Mouse (Mus musculus): ENCODE data around the gene Greb1. TPM values are rescaled to one million over a fixed set of nuclear protein-coding genes. Genes with fewer than 3 reads are reported as not detected.

Gene Greb1
- polyA plus RNA-seq, 2 experiments, result 0.41 to 1.1 TPM

DNA sequence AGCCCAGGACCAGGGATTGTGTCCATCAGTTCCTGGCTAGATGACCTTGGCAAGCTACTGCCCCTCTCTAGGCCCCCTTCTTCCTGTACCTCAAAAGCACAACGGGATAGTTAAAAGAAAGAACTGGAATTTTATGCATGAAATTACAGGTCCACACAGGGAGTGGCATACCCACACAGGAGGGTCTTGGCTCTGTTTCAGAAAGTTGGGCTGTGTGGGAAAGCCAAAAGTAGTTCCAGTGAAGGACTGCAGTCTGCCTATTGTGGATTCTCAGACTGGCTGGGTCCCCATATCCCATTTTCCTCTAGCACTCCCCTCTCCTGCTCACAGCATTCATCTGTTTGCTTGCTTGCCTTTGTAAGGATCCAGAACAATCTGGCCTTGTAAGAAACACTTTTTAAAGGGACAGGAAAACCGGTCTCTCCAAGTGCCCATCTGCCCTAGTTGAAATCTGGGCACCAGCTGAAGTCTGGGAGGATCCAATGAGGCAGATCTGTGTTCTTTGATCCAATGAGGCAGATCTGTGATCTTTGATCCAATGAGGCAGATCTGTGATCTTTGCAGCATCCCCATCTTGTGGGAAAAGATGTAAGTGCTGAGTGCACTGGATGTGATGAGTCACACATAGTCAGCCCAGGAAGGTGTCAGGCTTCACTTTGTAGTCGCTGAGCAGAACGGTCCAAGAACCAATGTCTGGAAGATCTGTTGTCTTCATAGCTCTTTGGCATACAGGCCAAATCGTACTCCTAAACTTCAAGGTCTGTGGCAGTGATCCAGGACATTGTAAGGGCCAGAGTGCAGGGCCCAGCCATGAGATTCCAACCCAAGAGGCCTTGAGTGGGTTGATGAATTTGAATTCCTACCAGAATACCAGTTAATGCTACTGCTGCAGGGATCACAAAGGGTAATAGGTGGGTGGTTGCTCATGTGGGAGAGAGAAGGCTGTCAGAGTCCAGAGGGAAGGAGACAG, 143.5 kb downstream of the Greb1 start:
- no peaks in the 10 kb centered on the region for H3K9me3 ChIP-seq (ENCODE audit: control insufficient read depth, low read length)
- no peaks in the 10 kb centered on the region for H3K36me3 ChIP-seq (replicated peaks; ENCODE audit: control insufficient read depth, insufficient read depth, low read depth)
- H3K27me3 ChIP-seq (ENCODE audit: control insufficient read depth, insufficient read depth, low read length), result peaks cover 2% of the 10 kb centered on the region
- TF ChIP-seq CTCF (IDR thresholded peaks at IDR 0.05; ENCODE audit: low read depth) (no peak), EP300 (IDR thresholded peaks at IDR 0.05; ENCODE audit: low read depth) (no peak)
- H3K27ac ChIP-seq, result no peak overlapping the region
- H3K4me1 ChIP-seq (replicated peaks; ENCODE audit: control insufficient read depth in 2 of 2, insufficient read depth in 2 of 2, low read length in 1 of 2), result no peaks in the 10 kb centered on the region
- H3K4me3 ChIP-seq (ENCODE audit: insufficient read depth in 1 of 2, low read depth in 2 of 2, low read length in 2 of 2), result no peak overlapping the region
- DNase-seq (ENCODE audit: low read depth in 3 of 3, low spot score in 3 of 3) (no peak), ATAC-seq (ENCODE audit: insufficient read depth) (no peak)
- no peak overlapping the region for H3K9ac ChIP-seq (replicated peaks)
- H3K4me2 ChIP-seq (ENCODE audit: low read depth), result no peak overlapping the region
- 46% methylated on average over 5 of the region's 5 CpGs for WGBS (ENCODE audit: insufficient replicate concordance)

- WGBS (ENCODE audit: insufficient replicate concordance), result 55% methylated on average over 4 of the region's 4 CpGs
- ATAC-seq (ENCODE audit: insufficient read depth), result no peak
- H3K9me3 ChIP-seq (ENCODE audit: control insufficient read depth, low read length), result no peaks in the 10 kb centered on the region
Observed at GRCm38 (mm10) chr12:16655604-16656003, 145.1 kb downstream of the Greb1 start.

GRCm38 (mm10) chr12:16653332-16654093, 147.2 kb downstream of the Greb1 start, which contains the start of gene Ntsr2:
Ntsr2 (plus strand) TSS chr12:16653382.
- no peaks in the 10 kb centered on the region for H3K36me3 ChIP-seq (replicated peaks; ENCODE audit: control insufficient read depth, insufficient read depth, low read depth)
- no peaks in the 10 kb centered on the region for H3K4me1 ChIP-seq (replicated peaks; ENCODE audit: control insufficient read depth in 2 of 2, insufficient read depth in 2 of 2, low read length in 1 of 2)
- 9% methylated on average over 58 of the region's 58 CpGs for WGBS (ENCODE audit: insufficient replicate concordance)
- no peaks in the 10 kb centered on the region for H3K9me3 ChIP-seq (ENCODE audit: control insufficient read depth, low read length)
- no peak within 1 kb of the TSS for H3K27ac ChIP-seq
- ATAC-seq (ENCODE audit: insufficient read depth) (no peak; the same call in 1 of the 2 replicates), DNase-seq (ENCODE audit: low read depth in 3 of 3, low spot score in 3 of 3) (no peak)
- no peak within 1 kb of the TSS for H3K4me2 ChIP-seq (ENCODE audit: low read depth)
- no peak for TF ChIP-seq EP300 (IDR thresholded peaks at IDR 0.05; ENCODE audit: low read depth)
- TF ChIP-seq CTCF (IDR thresholded peaks at IDR 0.05; ENCODE audit: low read depth), result no peak
- no peak within 1 kb of the TSS for H3K9ac ChIP-seq (replicated peaks)
- peaks cover 2% of the 10 kb centered on the region for H3K27me3 ChIP-seq (ENCODE audit: control insufficient read depth, insufficient read depth, low read length)
- no peak within 1 kb of the TSS for H3K4me3 ChIP-seq (ENCODE audit: insufficient read depth in 1 of 2, low read depth in 2 of 2, low read length in 2 of 2)

More at GRCm38 (mm10) chr12:16655604-16656003, 145.1 kb downstream of the Greb1 start:
- Histone ChIP-seq H3K4me1 (replicated peaks; ENCODE audit: control insufficient read depth in 2 of 2, insufficient read depth in 2 of 2, low read length in 1 of 2) (no peaks in the 10 kb centered on the region), H3K36me3 (replicated peaks; ENCODE audit: control insufficient read depth, insufficient read depth, low read depth) (no peaks in the 10 kb centered on the region), H3K9ac (replicated peaks) (no peak overlapping the region), H3K4me3 (ENCODE audit: insufficient read depth in 1 of 2, low read depth in 2 of 2, low read length in 2 of 2) (no peak overlapping the region), H3K4me2 (ENCODE audit: low read depth) (no peak overlapping the region), H3K27ac (no peak overlapping the region), H3K27me3 (ENCODE audit: control insufficient read depth, insufficient read depth, low read length) (peaks cover 2% of the 10 kb centered on the region)
- TF ChIP-seq CTCF (IDR thresholded peaks at IDR 0.05; ENCODE audit: low read depth) (no peak), EP300 (IDR thresholded peaks at IDR 0.05; ENCODE audit: low read depth) (no peak)
- no peak for DNase-seq (ENCODE audit: low read depth in 3 of 3, low spot score in 3 of 3)

DNA sequence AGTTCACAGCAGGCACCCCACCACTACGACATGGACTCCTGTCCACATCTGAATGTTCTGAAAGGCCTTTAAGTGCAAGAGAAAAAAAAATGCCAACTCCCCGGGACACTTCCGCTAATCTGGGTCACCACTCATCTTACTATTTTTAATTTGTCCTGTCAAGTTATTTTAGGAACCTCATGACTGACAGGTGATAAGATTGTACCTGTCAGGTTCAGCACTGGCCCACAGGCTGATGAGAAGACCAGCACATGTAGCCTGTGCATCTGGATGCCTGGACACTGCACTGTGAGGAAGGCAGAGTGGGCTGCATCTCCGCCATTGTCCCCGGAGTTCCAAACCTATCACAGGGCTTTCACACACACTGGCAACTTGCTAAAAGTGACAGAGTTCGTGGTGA, 150.9 kb downstream of the Greb1 start:
- TF ChIP-seq EP300 (IDR thresholded peaks at IDR 0.05; ENCODE audit: low read depth), result no peak
- TF ChIP-seq CTCF (IDR thresholded peaks at IDR 0.05; ENCODE audit: low read depth), result no peak
- Histone ChIP-seq H3K9me3 (ENCODE audit: control insufficient read depth, low read length) (no peaks in the 10 kb centered on the region), H3K27ac (no peak overlapping the region), H3K36me3 (replicated peaks; ENCODE audit: control insufficient read depth, insufficient read depth, low read depth) (no peaks in the 10 kb centered on the region), H3K4me2 (ENCODE audit: low read depth) (no peak overlapping the region), H3K9ac (replicated peaks) (no peak overlapping the region), H3K27me3 (ENCODE audit: control insufficient read depth, insufficient read depth, low read length) (peaks cover 2% of the 10 kb centered on the region), H3K4me1 (replicated peaks; ENCODE audit: control insufficient read depth in 2 of 2, insufficient read depth in 2 of 2, low read length in 1 of 2) (no peaks in the 10 kb centered on the region), H3K4me3 (ENCODE audit: insufficient read depth in 1 of 2, low read depth in 2 of 2, low read length in 2 of 2) (no peak overlapping the region)
- no peak for DNase-seq (ENCODE audit: low read depth in 3 of 3, low spot score in 3 of 3)
- no peak for ATAC-seq (ENCODE audit: insufficient read depth)
- 58% methylated on average over 6 of the region's 6 CpGs for WGBS (ENCODE audit: insufficient replicate concordance)

GRCm38 (mm10) chr12:16648273-16648672, 152.4 kb downstream of the Greb1 start:
- DNase-seq (ENCODE audit: low read depth in 3 of 3, low spot score in 3 of 3), result no peak
- WGBS (ENCODE audit: insufficient replicate concordance), result 71% methylated on average over 6 of the region's 6 CpGs

More at GRCm38 (mm10) chr12:16648273-16648672, 152.4 kb downstream of the Greb1 start:
- H3K4me2 ChIP-seq (ENCODE audit: low read depth), result no peak overlapping the region
- no peaks in the 10 kb centered on the region for H3K4me1 ChIP-seq (replicated peaks; ENCODE audit: control insufficient read depth in 2 of 2, insufficient read depth in 2 of 2, low read length in 1 of 2)
- ATAC-seq (ENCODE audit: insufficient read depth), result no peak
- TF ChIP-seq EP300 (IDR thresholded peaks at IDR 0.05; ENCODE audit: low read depth) (no peak), CTCF (IDR thresholded peaks at IDR 0.05; ENCODE audit: low read depth) (no peak)
- no peaks in the 10 kb centered on the region for H3K9me3 ChIP-seq (ENCODE audit: control insufficient read depth, low read length)
- no peak overlapping the region for H3K27ac ChIP-seq
- H3K27me3 ChIP-seq (ENCODE audit: control insufficient read depth, insufficient read depth, low read length), result peaks cover 1% of the 10 kb centered on the region; the same call in 1 of the 2 replicates
- H3K9ac ChIP-seq (replicated peaks), result no peak overlapping the region
- H3K4me3 ChIP-seq (ENCODE audit: insufficient read depth in 1 of 2, low read depth in 2 of 2, low read length in 2 of 2), result no peak overlapping the region
- no peaks in the 10 kb centered on the region for H3K36me3 ChIP-seq (replicated peaks; ENCODE audit: control insufficient read depth, insufficient read depth, low read depth)

Data from liver, embryonic 14.5 days (tissue).